Mouse (Mus musculus): Measurements from ENCODE around the gene Smim12. TPM values are rescaled to one million over a fixed set of nuclear protein-coding genes. Genes with fewer than 3 reads are reported as not detected.

The Smim12 gene
- polyA plus RNA-seq, 1 experiment from 2014 or later, result 49.5 TPM

- Histone ChIP-seq H3K27me3 (ENCODE audit: control insufficient read depth, insufficient read depth, low read length) (peaks cover 7% of the 10 kb centered on the region), H3K9me3 (replicated peaks; ENCODE audit: control insufficient read depth, low read length) (no peaks in the 10 kb centered on the region), H3K36me3 (replicated peaks; ENCODE audit: control insufficient read depth, insufficient read depth, low read depth, low read length) (no peaks in the 10 kb centered on the region), H3K9ac (replicated peaks; ENCODE audit: low read length) (no peak overlapping the region), H3K4me3 (ENCODE audit: low read depth, low read length) (no peak overlapping the region), H3K4me1 (ENCODE audit: control insufficient read depth, insufficient read depth, low read length) (no peaks in the 10 kb centered on the region; the same call in 1 of the 2 replicates), H3K27ac (replicated peaks; ENCODE audit: low read depth, low read length) (no peak overlapping the region), H3K4me2 (ENCODE audit: low read depth, low read length) (no peak overlapping the region)
- WGBS, result 47% methylated on average over 4 of the region's 4 CpGs
- DNase-seq (ENCODE audit: low spot score) (no peak), ATAC-seq (replicated peaks; ENCODE audit: insufficient number of reproducible peaks, low FRiP score, low TSS enrichment, low read depth) (no peak)
These were observed 17.5 kb upstream of the Smim12 start for GRCm38 (mm10) chr4:127226067-127226466.

GRCm38 (mm10) chr4:127227051-127227673 is 16.4 kb upstream of the Smim12 start:
- peaks cover 7% of the 10 kb centered on the region for H3K27me3 ChIP-seq (ENCODE audit: control insufficient read depth, insufficient read depth, low read length)
- H3K4me2 ChIP-seq (ENCODE audit: low read depth, low read length), result no peak overlapping the region
- no peaks in the 10 kb centered on the region; the same call in 1 of the 2 replicates for H3K4me1 ChIP-seq (ENCODE audit: control insufficient read depth, insufficient read depth, low read length)
- H3K9me3 ChIP-seq (replicated peaks; ENCODE audit: control insufficient read depth, low read length), result no peaks in the 10 kb centered on the region
- no peaks in the 10 kb centered on the region for H3K36me3 ChIP-seq (replicated peaks; ENCODE audit: control insufficient read depth, insufficient read depth, low read depth, low read length)
- DNase-seq (ENCODE audit: low spot score) (peak; percentile 61), ATAC-seq (replicated peaks; ENCODE audit: insufficient number of reproducible peaks, low FRiP score, low TSS enrichment, low read depth) (peak; percentile 70; the same call in 1 of the 2 replicates)
- no peak overlapping the region for H3K4me3 ChIP-seq (ENCODE audit: low read depth, low read length)
- no peak overlapping the region for H3K9ac ChIP-seq (replicated peaks; ENCODE audit: low read length)
- 15% methylated on average over 17 of the region's 17 CpGs for WGBS
- no peak overlapping the region for H3K27ac ChIP-seq (replicated peaks; ENCODE audit: low read depth, low read length)

DNA sequence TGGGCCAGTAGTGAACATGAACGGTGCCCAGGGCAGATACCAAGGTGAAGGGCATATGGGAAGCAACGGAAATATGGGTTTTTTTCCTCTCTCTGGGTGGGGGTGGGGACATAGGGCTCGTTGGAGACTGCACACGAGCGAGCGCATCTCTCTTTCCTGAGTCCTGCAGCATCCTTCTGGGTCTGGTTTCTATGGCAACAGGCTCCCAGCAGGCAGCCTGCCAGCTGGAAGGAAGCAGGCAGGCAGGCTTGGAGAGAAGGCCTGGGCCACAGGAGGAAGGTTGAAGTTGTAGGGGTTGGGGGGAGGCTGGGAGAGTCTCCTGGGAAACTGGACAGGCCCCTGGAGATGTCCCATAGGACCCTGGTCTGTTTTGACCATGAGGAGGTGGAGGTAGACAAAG is 11.6 kb upstream of the Smim12 start:
- Histone ChIP-seq H3K9ac (replicated peaks; ENCODE audit: low read length) (no peak overlapping the region), H3K36me3 (replicated peaks; ENCODE audit: control insufficient read depth, insufficient read depth, low read depth, low read length) (no peaks in the 10 kb centered on the region), H3K27me3 (ENCODE audit: control insufficient read depth, insufficient read depth, low read length) (peaks cover 3% of the 10 kb centered on the region), H3K4me3 (ENCODE audit: low read depth, low read length) (no peak overlapping the region), H3K9me3 (replicated peaks; ENCODE audit: control insufficient read depth, low read length) (no peaks in the 10 kb centered on the region), H3K4me1 (ENCODE audit: control insufficient read depth, insufficient read depth, low read length) (peaks cover 4% of the 10 kb centered on the region; the same call in 1 of the 2 replicates), H3K27ac (replicated peaks; ENCODE audit: low read depth, low read length) (no peak overlapping the region), H3K4me2 (ENCODE audit: low read depth, low read length) (no peak overlapping the region)
- DNase-seq (ENCODE audit: low spot score), result no peak
- WGBS, result 43% methylated on average over 6 of the region's 6 CpGs
- ATAC-seq (replicated peaks; ENCODE audit: insufficient number of reproducible peaks, low FRiP score, low TSS enrichment, low read depth), result no peak

DNA sequence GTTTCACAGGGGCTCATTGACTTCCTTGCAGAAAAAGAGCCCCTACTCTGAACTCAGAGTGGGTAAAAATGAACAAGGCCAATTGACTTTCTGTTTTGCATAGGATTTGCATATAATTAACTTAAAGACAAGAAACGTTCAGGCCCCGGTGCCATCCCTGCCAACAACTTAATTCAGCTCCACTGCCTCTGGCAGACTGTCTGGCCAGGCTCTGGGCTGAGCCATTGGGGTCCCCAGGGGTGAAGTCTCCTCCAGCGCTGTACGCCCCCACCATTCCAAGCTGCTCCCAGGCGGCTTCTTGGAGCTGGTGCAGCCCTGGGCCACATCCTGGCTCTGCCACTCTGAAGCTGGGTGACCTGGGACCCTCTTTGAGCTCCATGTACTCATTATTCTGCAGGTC is 11.0 kb upstream of the Smim12 start:
- no peaks in the 10 kb centered on the region for H3K36me3 ChIP-seq (replicated peaks; ENCODE audit: control insufficient read depth, insufficient read depth, low read depth, low read length)
- peaks cover 4% of the 10 kb centered on the region; the same call in 1 of the 2 replicates for H3K4me1 ChIP-seq (ENCODE audit: control insufficient read depth, insufficient read depth, low read length)
- no peak overlapping the region for H3K9ac ChIP-seq (replicated peaks; ENCODE audit: low read length)
- ATAC-seq (replicated peaks; ENCODE audit: insufficient number of reproducible peaks, low FRiP score, low TSS enrichment, low read depth) (no peak), DNase-seq (ENCODE audit: low spot score) (no peak)
- H3K4me2 ChIP-seq (ENCODE audit: low read depth, low read length), result no peak overlapping the region
- WGBS, result 68% methylated on average over 5 of the region's 5 CpGs
- no peaks in the 10 kb centered on the region for H3K9me3 ChIP-seq (replicated peaks; ENCODE audit: control insufficient read depth, low read length)
- H3K27me3 ChIP-seq (ENCODE audit: control insufficient read depth, insufficient read depth, low read length), result peaks cover 5% of the 10 kb centered on the region
- H3K27ac ChIP-seq (replicated peaks; ENCODE audit: low read depth, low read length), result no peak overlapping the region
- no peak overlapping the region for H3K4me3 ChIP-seq (ENCODE audit: low read depth, low read length)

GRCm38 (mm10) chr4:127233416-127234125 is 10.0 kb upstream of the Smim12 start:
- H3K27me3 ChIP-seq (ENCODE audit: control insufficient read depth, insufficient read depth, low read length), result peaks cover 5% of the 10 kb centered on the region
- no peaks in the 10 kb centered on the region for H3K36me3 ChIP-seq (replicated peaks; ENCODE audit: control insufficient read depth, insufficient read depth, low read depth, low read length)
- H3K9ac ChIP-seq (replicated peaks; ENCODE audit: low read length), result no peak overlapping the region
- H3K9me3 ChIP-seq (replicated peaks; ENCODE audit: control insufficient read depth, low read length), result no peaks in the 10 kb centered on the region
- peaks cover 4% of the 10 kb centered on the region; the same call in 1 of the 2 replicates for H3K4me1 ChIP-seq (ENCODE audit: control insufficient read depth, insufficient read depth, low read length)
- 87% methylated on average over 40 of the region's 40 CpGs for WGBS
- ATAC-seq (replicated peaks; ENCODE audit: insufficient number of reproducible peaks, low FRiP score, low TSS enrichment, low read depth) (no peak), DNase-seq (ENCODE audit: low spot score) (no peak)
- H3K4me3 ChIP-seq (ENCODE audit: low read depth, low read length), result no peak overlapping the region
- no peak overlapping the region for H3K4me2 ChIP-seq (ENCODE audit: low read depth, low read length)
- no peak overlapping the region for H3K27ac ChIP-seq (replicated peaks; ENCODE audit: low read depth, low read length)

DNA sequence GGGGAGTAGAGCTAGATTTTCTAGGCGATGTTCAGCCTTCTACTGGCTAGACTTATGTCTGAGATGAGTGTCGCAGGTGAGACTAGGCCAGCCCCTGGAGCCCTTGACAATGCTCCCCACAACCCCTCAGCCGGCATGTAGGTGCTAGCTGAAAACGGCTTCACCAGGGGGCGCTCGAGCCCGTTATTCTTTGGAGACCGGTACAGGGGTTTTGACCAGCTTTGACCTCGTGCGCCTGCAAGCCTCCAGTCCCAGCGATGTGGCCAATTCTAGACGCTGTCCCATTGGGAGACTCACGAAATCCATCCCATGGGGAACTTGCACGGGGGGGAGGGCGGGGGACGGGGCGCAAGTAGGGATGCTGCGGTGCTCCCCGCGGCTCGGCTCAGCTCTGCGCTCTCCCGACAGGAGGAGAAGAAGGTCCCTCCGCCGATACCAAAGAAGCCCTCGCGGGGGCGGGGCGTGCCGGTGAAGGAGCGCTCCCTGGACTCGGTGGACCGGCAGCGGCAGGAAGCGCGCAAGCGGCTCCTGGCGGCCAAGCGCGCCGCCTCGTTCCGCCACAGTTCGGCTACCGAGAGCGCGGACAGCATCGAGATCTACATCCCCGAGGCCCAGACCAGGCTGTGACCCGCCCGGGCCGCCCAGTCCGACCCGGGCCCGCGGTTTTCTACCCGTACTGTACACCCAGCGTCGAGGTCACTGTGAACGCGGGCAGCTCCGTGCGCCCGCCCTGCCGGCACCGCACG is 7.7 kb upstream of the Smim12 start:
- H3K9me3 ChIP-seq (replicated peaks; ENCODE audit: control insufficient read depth, low read length), result no peaks in the 10 kb centered on the region
- H3K4me3 ChIP-seq (ENCODE audit: low read depth, low read length), result peak overlapping the region; percentile 51
- no peak overlapping the region for H3K27ac ChIP-seq (replicated peaks; ENCODE audit: low read depth, low read length)
- H3K4me2 ChIP-seq (ENCODE audit: low read depth, low read length), result peak overlapping the region; percentile 98
- WGBS, result under 1% methylated on average over 66 of the region's 67 CpGs
- H3K9ac ChIP-seq (replicated peaks; ENCODE audit: low read length), result peak overlapping the region; percentile 71
- H3K4me1 ChIP-seq (ENCODE audit: control insufficient read depth, insufficient read depth, low read length), result peaks cover 4% of the 10 kb centered on the region; the same call in 1 of the 2 replicates
- peak; percentile 61 for ATAC-seq (replicated peaks; ENCODE audit: insufficient number of reproducible peaks, low FRiP score, low TSS enrichment, low read depth)
- no peaks in the 10 kb centered on the region for H3K36me3 ChIP-seq (replicated peaks; ENCODE audit: control insufficient read depth, insufficient read depth, low read depth, low read length)
- peak; percentile 93 for DNase-seq (ENCODE audit: low spot score)
- peaks cover 5% of the 10 kb centered on the region; the same call in 1 of the 2 replicates for H3K27me3 ChIP-seq (ENCODE audit: control insufficient read depth, insufficient read depth, low read length)

- WGBS, result 1% methylated on average over 14 of the region's 14 CpGs
- Histone ChIP-seq H3K36me3 (replicated peaks; ENCODE audit: control insufficient read depth, insufficient read depth, low read depth, low read length) (no peaks in the 10 kb centered on the region), H3K9ac (replicated peaks; ENCODE audit: low read length) (peak overlapping the region; percentile 71), H3K4me1 (ENCODE audit: control insufficient read depth, insufficient read depth, low read length) (peaks cover 4% of the 10 kb centered on the region; the same call in 1 of the 2 replicates), H3K4me3 (ENCODE audit: low read depth, low read length) (peak overlapping the region; percentile 51), H3K4me2 (ENCODE audit: low read depth, low read length) (peak overlapping the region; percentile 98), H3K27ac (replicated peaks; ENCODE audit: low read depth, low read length) (no peak overlapping the region), H3K9me3 (replicated peaks; ENCODE audit: control insufficient read depth, low read length) (no peaks in the 10 kb centered on the region), H3K27me3 (ENCODE audit: control insufficient read depth, insufficient read depth, low read length) (peaks cover 5% of the 10 kb centered on the region; the same call in 1 of the 2 replicates)
- peak; percentile 40 for DNase-seq (ENCODE audit: low spot score)
- ATAC-seq (replicated peaks; ENCODE audit: insufficient number of reproducible peaks, low FRiP score, low TSS enrichment, low read depth), result peak; percentile 53; the same call in 1 of the 2 replicates
These were observed 7.0 kb upstream of the Smim12 start for GRCm38 (mm10) chr4:127236631-127237030.

Data from embryonic facial prominence, embryonic 11.5 days (tissue).